Mouse (Mus musculus): Measurements from ENCODE around the gene Ino80. TPM values are rescaled to one million over a fixed set of nuclear protein-coding genes. Genes with fewer than 3 reads are reported as not detected.

Ino80 gene
- total and polyA plus RNA-seq, 2 experiments from 2014 or later, result 2.2 to 16.3 TPM

GRCm38 (mm10) chr2:119330795-119331194 lies 146.7 kb downstream of the Ino80 start:
- no peak overlapping the region for H3K27ac ChIP-seq (ENCODE audit: low read depth, low read length)
- H3K9me3 ChIP-seq (ENCODE audit: low read length), result no peaks in the 10 kb centered on the region
- no peak for TF ChIP-seq CTCF (IDR thresholded peaks at IDR 0.05; ENCODE audit: low read depth)
- peaks cover 24% of the 10 kb centered on the region for H3K27me3 ChIP-seq (ENCODE audit: insufficient read depth, low read length)
- no peak overlapping the region for H3K4me3 ChIP-seq (ENCODE audit: low read depth, low read length)
- H3K36me3 ChIP-seq (ENCODE audit: insufficient read depth), result no peaks in the 10 kb centered on the region
- WGBS, result 91% methylated on average over 8 of the region's 8 CpGs
- DNase-seq, result no peak
- H3K4me2 ChIP-seq (ENCODE audit: low read depth), result no peak overlapping the region
- peaks cover 4% of the 10 kb centered on the region; the same call in 1 of the 2 replicates for H3K4me1 ChIP-seq (ENCODE audit: insufficient read depth)
- H3K9ac ChIP-seq, result no peak overlapping the region
- no peak for ATAC-seq

GRCm38 (mm10) chr2:119329123-119329817 lies 148.2 kb downstream of the Ino80 start:
- Histone ChIP-seq H3K4me2 (ENCODE audit: low read depth) (peak overlapping the region; percentile 13; the same call in 1 of the 2 replicates), H3K9ac (no peak overlapping the region), H3K9me3 (ENCODE audit: low read length) (no peaks in the 10 kb centered on the region), H3K4me1 (ENCODE audit: insufficient read depth) (peaks cover 5% of the 10 kb centered on the region; the same call in 1 of the 2 replicates), H3K27ac (ENCODE audit: low read depth, low read length) (no peak overlapping the region), H3K4me3 (ENCODE audit: low read depth, low read length) (no peak overlapping the region), H3K36me3 (ENCODE audit: insufficient read depth) (no peaks in the 10 kb centered on the region), H3K27me3 (ENCODE audit: insufficient read depth, low read length) (peaks cover 34% of the 10 kb centered on the region)
- WGBS, result 50% methylated on average over 3 of the region's 3 CpGs
- no peak for TF ChIP-seq CTCF (IDR thresholded peaks at IDR 0.05; ENCODE audit: low read depth)
- peak; percentile 24 for DNase-seq
- ATAC-seq, result peak; percentile 25; the same call in 1 of the 2 replicates

DNA sequence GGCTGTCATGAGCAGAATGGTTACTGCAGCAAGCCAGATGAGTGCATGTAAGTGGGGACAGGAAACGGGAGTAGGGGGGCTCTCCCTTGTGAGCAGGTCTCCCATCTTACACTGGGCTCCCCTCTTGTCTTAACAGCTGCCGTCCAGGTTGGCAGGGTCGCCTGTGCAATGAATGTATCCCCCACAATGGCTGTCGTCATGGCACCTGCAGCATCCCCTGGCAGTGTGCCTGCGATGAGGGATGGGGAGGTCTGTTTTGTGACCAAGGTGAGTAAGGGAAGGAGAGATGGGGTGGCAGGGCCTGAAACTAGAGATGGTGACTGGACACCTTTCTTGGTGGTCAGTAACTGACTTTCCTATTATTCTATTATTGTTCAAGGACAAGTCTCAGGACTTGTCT lies 148.9 kb downstream of the Ino80 start:
- Histone ChIP-seq H3K27ac (ENCODE audit: low read depth, low read length) (no peak overlapping the region), H3K36me3 (ENCODE audit: insufficient read depth) (no peaks in the 10 kb centered on the region), H3K4me1 (ENCODE audit: insufficient read depth) (peaks cover 8% of the 10 kb centered on the region; the same call in 1 of the 2 replicates), H3K9me3 (ENCODE audit: low read length) (no peaks in the 10 kb centered on the region), H3K4me2 (ENCODE audit: low read depth) (peak overlapping the region; percentile 79), H3K4me3 (ENCODE audit: low read depth, low read length) (0 out of 2 replicates have a peak overlapping the region, but pooled peaks have one; percentile 50), H3K27me3 (ENCODE audit: insufficient read depth, low read length) (peaks cover 34% of the 10 kb centered on the region), H3K9ac (no peak overlapping the region)
- DNase-seq, result no peak
- TF ChIP-seq CTCF (IDR thresholded peaks at IDR 0.05; ENCODE audit: low read depth), result no peak
- WGBS, result 32% methylated on average over 5 of the region's 5 CpGs
- ATAC-seq, result no peak

DNA sequence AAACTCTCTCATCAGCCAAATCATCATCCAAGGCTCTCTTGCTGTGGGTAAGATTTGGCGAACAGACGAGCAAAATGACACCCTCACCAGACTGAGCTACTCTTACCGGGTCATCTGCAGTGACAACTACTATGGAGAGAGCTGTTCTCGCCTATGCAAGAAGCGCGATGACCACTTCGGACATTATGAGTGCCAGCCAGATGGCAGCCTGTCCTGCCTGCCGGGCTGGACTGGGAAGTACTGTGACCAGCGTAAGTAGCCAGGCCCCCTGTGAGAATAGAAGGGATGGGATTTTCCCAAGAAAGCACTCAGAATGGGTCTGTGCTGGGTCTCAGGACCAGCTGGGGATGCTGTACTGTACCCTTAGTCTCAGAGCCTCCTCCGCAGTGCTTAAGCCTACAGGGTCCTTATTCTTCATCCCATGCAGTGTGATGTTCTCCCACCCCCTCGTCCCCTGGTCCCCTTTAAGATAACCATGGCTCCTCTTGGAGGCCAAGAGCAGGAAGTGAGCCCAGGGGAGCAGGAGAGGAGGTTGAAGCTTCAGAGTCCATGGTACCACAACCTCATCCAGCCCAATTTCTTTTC lies 149.5 kb downstream of the Ino80 start:
- H3K4me3 ChIP-seq (ENCODE audit: low read depth, low read length), result peak overlapping the region; percentile 50
- TF ChIP-seq CTCF (IDR thresholded peaks at IDR 0.05; ENCODE audit: low read depth), result no peak
- H3K27ac ChIP-seq (ENCODE audit: low read depth, low read length), result no peak overlapping the region
- H3K4me2 ChIP-seq (ENCODE audit: low read depth), result peak overlapping the region; percentile 79
- H3K4me1 ChIP-seq (ENCODE audit: insufficient read depth), result peaks cover 8% of the 10 kb centered on the region; the same call in 1 of the 2 replicates
- ATAC-seq (no peak), DNase-seq (no peak)
- H3K27me3 ChIP-seq (ENCODE audit: insufficient read depth, low read length), result peaks cover 38% of the 10 kb centered on the region
- H3K36me3 ChIP-seq (ENCODE audit: insufficient read depth), result no peaks in the 10 kb centered on the region
- H3K9me3 ChIP-seq (ENCODE audit: low read length), result no peaks in the 10 kb centered on the region
- H3K9ac ChIP-seq, result no peak overlapping the region
- WGBS, result 12% methylated on average over 11 of the region's 11 CpGs

- Histone ChIP-seq H3K27ac (ENCODE audit: low read depth, low read length) (no peak overlapping the region), H3K4me1 (ENCODE audit: insufficient read depth) (peaks cover 16% of the 10 kb centered on the region), H3K4me2 (ENCODE audit: low read depth) (peak overlapping the region; percentile 79), H3K36me3 (ENCODE audit: insufficient read depth) (no peaks in the 10 kb centered on the region), H3K9ac (peak overlapping the region; percentile 29; the same call in 1 of the 2 replicates), H3K9me3 (ENCODE audit: low read length) (no peaks in the 10 kb centered on the region), H3K27me3 (ENCODE audit: insufficient read depth, low read length) (peaks cover 42% of the 10 kb centered on the region), H3K4me3 (ENCODE audit: low read depth, low read length) (peak overlapping the region; percentile 50)
- DNase-seq (no peak), ATAC-seq (no peak; the same call in 1 of the 2 replicates)
- peak; percentile 72 for TF ChIP-seq CTCF (IDR thresholded peaks at IDR 0.05; ENCODE audit: low read depth)
- under 1% methylated on average over 30 of the region's 30 CpGs for WGBS
These were observed 150.4 kb downstream of the Ino80 start for GRCm38 (mm10) chr2:119327102-119327480.

DNA sequence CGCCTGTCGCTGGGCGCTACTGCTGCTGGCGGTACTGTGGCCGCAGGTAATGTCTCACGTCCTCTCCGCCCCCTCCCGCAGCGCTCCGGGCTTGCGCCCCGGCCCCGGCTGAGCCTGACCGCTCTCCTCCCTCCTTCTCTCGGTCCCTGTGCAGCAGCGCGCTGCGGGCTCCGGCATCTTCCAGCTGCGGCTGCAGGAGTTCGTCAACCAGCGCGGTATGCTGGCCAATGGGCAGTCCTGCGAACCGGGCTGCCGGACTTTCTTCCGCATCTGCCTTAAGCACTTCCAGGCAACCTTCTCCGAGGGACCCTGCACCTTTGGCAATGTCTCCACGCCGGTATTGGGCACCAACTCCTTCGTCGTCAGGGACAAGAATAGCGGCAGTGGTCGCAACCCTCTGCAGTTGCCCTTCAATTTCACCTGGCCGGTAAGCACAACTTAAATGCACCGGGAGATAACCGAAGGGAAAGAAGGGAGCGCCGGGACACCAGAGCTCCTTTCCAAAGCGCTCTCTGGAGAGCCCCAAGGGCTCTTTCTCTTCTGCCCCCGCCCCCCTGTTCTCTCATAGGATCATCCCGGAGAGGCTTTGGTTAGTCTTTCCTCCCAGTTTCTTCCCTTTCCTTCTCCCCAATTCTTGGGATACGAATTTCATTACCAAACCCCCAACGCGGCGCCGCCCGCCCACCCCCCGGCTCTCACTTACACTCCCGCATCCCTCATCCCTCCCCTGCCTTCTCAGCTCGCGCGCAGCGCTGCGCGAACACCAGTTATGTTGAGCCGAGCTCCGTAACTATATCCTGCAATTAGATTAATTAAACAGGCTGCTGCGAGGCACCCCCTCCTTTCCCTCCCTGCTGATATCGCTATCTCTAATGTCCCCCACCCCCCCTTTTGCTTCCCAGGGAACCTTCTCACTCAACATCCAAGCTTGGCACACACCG lies 151.1 kb downstream of the Ino80 start:
- Histone ChIP-seq H3K9me3 (ENCODE audit: low read length) (no peaks in the 10 kb centered on the region), H3K4me1 (ENCODE audit: insufficient read depth) (peaks cover 21% of the 10 kb centered on the region), H3K27ac (ENCODE audit: low read depth, low read length) (no peak overlapping the region), H3K4me3 (ENCODE audit: low read depth, low read length) (peak overlapping the region; percentile 50), H3K36me3 (ENCODE audit: insufficient read depth) (no peaks in the 10 kb centered on the region), H3K27me3 (ENCODE audit: insufficient read depth, low read length) (peaks cover 44% of the 10 kb centered on the region), H3K9ac (peak overlapping the region; percentile 29), H3K4me2 (ENCODE audit: low read depth) (peak overlapping the region; percentile 79)
- DNase-seq (peak; percentile 73), ATAC-seq (peak; percentile 50; the same call in 1 of the 2 replicates)
- WGBS, result under 1% methylated on average over 57 of the region's 61 CpGs
- TF ChIP-seq CTCF (IDR thresholded peaks at IDR 0.05; ENCODE audit: low read depth), result no peak
